Mouse (Mus musculus): ENCODE measurements around the gene Samhd1.

Gene Samhd1

DNA sequence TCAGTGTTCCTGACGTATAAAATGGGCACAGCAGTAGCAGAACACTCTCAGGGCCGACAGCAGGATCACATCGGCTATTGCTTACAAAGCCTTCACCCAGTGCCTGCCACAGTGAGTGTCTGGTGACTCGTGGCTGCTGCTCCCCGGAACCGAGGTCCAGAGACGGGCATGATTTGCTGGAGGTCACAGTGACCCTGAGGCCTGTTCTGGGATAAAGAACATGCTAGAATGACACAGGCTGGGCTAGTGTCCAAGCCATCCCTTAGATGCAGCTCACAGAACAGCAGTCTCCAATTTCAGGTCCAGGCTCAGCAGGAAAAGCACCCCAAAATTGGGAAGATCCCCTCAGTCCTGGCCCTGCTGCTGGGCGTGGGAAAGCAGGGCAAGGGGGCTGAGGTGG lies 80.8 kb downstream of the Samhd1 start:
- DNase-seq (ENCODE audit: low read depth, low spot score) = no peak

DNA sequence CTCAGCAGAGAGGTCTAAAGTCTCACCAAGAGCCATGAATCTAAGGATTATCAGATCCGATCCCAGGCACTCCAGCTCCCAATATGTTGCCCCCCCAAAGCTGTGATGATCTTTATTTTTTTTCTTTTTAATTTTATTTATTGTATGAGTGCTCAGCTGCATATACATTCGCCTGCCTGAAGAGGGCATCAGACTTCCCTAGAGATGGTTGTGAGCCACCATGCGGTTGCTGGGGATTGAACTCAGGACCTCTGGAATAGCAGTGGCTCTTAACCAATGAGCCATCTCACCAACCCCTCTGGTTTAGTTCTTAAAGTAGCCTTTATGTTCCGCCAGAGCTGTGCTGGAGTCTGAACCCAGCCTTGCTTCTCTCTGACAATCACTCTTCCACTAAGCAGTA lies 81.3 kb downstream of the Samhd1 start:
- DNase-seq (ENCODE audit: low read depth, low spot score) = no peak

DNA sequence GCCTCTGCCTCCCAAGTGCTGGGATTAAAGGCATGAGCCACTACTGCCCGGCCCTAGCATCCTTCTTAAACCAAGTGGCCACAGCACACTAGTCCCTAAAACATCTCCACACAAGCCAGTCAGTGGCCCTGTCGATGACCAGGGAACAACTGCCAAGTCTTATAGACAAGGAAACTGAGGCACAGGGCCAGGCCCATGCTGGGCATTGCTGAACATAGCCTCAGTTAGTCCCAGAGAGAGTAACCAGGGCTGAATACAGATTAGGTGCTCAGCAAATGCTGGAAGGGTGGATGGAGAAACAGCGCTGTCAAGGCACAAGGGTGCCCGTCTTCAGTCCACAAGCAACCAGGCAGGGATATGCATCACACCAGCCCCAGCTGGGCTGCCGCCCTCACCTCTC lies 81.9 kb downstream of the Samhd1 start:
- no peak for DNase-seq (ENCODE audit: low read depth, low spot score)

DNA sequence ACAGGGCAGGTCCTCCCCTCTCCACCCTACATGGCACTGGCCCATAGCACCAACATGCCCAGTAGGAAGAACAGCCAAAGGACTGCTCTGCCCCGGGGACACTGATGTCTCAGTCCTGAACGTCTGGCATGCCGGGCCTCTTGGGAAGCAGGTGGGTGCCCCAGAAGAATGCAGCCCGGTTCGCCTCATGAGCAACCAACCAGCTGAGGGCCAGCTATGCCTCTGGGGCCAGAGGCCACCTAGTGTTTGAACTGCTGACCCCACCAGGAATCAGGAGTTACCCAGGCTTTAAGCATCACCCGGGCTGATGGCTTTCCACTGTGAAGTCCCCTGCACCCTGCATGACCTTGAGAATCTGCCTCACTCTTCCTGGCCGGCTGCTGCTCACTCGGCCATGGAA lies 82.6 kb downstream of the Samhd1 start:
- DNase-seq (ENCODE audit: low read depth, low spot score) = no peak

DNA sequence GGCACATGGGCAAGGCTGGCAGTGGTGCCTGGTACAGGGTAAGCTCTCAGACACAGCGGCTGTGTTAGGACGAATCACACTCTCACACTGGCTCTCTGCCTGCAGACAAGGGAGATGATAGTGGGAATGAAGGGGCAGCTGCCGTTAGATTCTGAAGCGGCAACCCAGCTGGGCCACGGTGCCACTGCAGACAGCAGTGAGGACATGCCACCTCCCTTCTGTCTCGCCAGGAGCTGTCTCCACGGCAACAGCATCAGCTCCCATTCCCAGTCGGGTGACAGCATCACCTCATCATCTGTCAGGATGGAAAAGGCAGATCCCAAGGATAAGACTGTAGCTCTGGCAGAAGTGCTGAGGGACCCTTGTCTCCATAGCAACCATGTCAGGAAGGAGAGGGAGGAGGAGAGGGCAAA lies 85.2 kb downstream of the Samhd1 start:
- peak; percentile 52 for DNase-seq (ENCODE audit: low read depth, low spot score)

DNA sequence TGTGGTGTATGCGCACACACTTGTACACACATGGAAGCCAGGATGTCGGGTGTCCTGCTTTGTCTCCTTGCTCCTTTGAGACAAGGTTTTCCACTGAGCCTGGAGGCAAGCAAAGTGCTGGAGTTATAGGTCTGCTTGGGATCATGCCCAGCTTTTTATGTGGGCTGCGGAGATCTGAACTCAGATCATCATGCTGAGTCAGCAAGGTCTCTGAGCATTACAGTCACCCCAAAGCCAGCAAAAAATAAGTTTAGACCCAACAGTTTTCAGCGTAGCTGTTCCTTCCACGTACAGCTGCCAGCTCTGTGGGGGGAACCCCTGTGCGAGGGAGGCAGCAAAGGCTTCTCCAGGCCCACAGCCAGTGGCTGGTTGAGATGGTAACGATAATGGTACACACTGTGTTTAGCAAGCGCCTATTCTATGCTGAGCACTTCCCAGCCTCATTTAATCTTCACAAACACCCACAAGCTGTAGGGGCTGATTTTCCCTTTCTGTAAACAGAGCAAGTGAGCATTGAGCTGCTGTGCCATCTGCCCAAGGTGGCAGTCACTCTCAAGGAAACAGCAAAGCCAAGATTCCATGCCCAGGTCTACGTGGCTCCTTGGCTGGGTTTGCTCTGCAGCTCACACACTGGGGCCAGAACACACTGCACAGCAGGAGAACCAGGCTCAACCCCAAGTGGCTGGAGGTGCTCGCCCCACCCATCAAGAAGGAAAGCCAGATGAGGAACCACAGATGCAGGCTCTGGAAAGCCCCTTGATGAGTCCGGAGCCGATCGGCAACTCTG lies 86.5 kb downstream of the Samhd1 start:
- DNase-seq (ENCODE audit: low read depth, low spot score) = no peak
